Mouse (Mus musculus) mature B cell (primary cell): ENCODE measurements around the gene Nup155.
"Not testable (repeated sequence)": the region's sequence is repeated elsewhere in the genome, so short reads cannot be mapped to it uniquely, and the experiment has no call there.

Source experiments
- in situ Hi-C: fragments of 300-500 bp; cut with MboI; formaldehyde crosslinking; loops from 2 replicates; pipeline ENCODE4 v1.14.3; 2019

The Nup155 gene

GRCm38 (mm10) chr15:8108966-8109743, at the start of gene Nup155:
Nup155 (plus strand) TSS chr15:8109273.
- in situ Hi-C loops: no loop called here

GRCm38 (mm10) chr15:8065221-8065620, 43.9 kb upstream of the Nup155 start:
- in situ Hi-C loops: no loop called here

GRCm38 (mm10) chr15:8073159-8073558, 35.9 kb upstream of the Nup155 start:
- in situ Hi-C loops: not testable (repeated sequence)

GRCm38 (mm10) chr15:8082139-8082538, 26.9 kb upstream of the Nup155 start:
- in situ Hi-C loops: no loop called here

- in situ Hi-C loops: no loop called here
Observed at GRCm38 (mm10) chr15:8087293-8087692, 21.8 kb upstream of the Nup155 start.

- in situ Hi-C loops: no loop called here
Observed at GRCm38 (mm10) chr15:8088715-8089114, 20.4 kb upstream of the Nup155 start.

- in situ Hi-C loops: no loop called here
Observed at GRCm38 (mm10) chr15:8090685-8091084, 18.4 kb upstream of the Nup155 start.

GRCm38 (mm10) chr15:8092668-8093067, 16.4 kb upstream of the Nup155 start:
- in situ Hi-C loops: not testable (repeated sequence)

GRCm38 (mm10) chr15:8097853-8098252, 11.2 kb upstream of the Nup155 start:
- in situ Hi-C loops: no loop called here

GRCm38 (mm10) chr15:8098774-8099749, 10.0 kb upstream of the Nup155 start, which contains the start of gene Wdr70:
Wdr70 (minus strand) TSS chr15:8099209.
- in situ Hi-C loops: no loop called here

- in situ Hi-C loops: not testable (repeated sequence)
Observed at GRCm38 (mm10) chr15:8101975-8102542, 7.0 kb upstream of the Nup155 start.

- in situ Hi-C loops: no loop called here
Observed at GRCm38 (mm10) chr15:8108360-8108965, 610 bp upstream of the Nup155 start.

- in situ Hi-C loops: no loop called here
Observed at GRCm38 (mm10) chr15:8109782-8110181, 709 bp downstream of the Nup155 start.

- in situ Hi-C loops: loop anchor here (25.0 kb wide), 1 partner anchor 183 kb away; no protein-coding TSS in a partner anchor
Observed at GRCm38 (mm10) chr15:8129281-8129680, 20.2 kb downstream of the Nup155 start.

GRCm38 (mm10) chr15:8131268-8131667, 22.2 kb downstream of the Nup155 start:
- in situ Hi-C loops: loop anchor here (25.0 kb wide), 1 partner anchor 181 kb away; no protein-coding TSS in a partner anchor

- in situ Hi-C loops: loop anchor here (25.0 kb wide), 1 partner anchor 181 kb away; no protein-coding TSS in a partner anchor
Observed at GRCm38 (mm10) chr15:8131761-8132160, 22.7 kb downstream of the Nup155 start.

GRCm38 (mm10) chr15:8135606-8136005, 26.5 kb downstream of the Nup155 start:
- in situ Hi-C loops: loop anchor here (25.0 kb wide), 1 partner anchor 177 kb away; no protein-coding TSS in a partner anchor

GRCm38 (mm10) chr15:8161841-8162240, 52.8 kb downstream of the Nup155 start:
- in situ Hi-C loops: no loop called here

GRCm38 (mm10) chr15:8168591-8169265, 59.7 kb downstream of the Nup155 start, which contains the start of gene Cplane1:
Cplane1 (plus strand) TSS chr15:8169106.
- in situ Hi-C loops: no loop called here

- in situ Hi-C loops: no loop called here
Observed at GRCm38 (mm10) chr15:8169266-8169746, 60.2 kb downstream of the Nup155 start.

GRCm38 (mm10) chr15:8189563-8189962, 80.5 kb downstream of the Nup155 start:
- in situ Hi-C loops: no loop called here
